Mouse (Mus musculus): ENCODE measurements around the gene Slc29a1. TPM values are rescaled to one million over a fixed set of nuclear protein-coding genes. Genes with fewer than 3 reads are reported as not detected.
A peak's percentile ranks its signal among the peaks of the same experiment; 100 is the strongest.
"Not testable (repeated sequence)": the region's sequence is repeated elsewhere in the genome, so short reads cannot be mapped to it uniquely, and the experiment has no call there.

Gene Slc29a1
- polyA plus RNA-seq, 1 experiment from 2014 or later = 39.4 TPM

DNA sequence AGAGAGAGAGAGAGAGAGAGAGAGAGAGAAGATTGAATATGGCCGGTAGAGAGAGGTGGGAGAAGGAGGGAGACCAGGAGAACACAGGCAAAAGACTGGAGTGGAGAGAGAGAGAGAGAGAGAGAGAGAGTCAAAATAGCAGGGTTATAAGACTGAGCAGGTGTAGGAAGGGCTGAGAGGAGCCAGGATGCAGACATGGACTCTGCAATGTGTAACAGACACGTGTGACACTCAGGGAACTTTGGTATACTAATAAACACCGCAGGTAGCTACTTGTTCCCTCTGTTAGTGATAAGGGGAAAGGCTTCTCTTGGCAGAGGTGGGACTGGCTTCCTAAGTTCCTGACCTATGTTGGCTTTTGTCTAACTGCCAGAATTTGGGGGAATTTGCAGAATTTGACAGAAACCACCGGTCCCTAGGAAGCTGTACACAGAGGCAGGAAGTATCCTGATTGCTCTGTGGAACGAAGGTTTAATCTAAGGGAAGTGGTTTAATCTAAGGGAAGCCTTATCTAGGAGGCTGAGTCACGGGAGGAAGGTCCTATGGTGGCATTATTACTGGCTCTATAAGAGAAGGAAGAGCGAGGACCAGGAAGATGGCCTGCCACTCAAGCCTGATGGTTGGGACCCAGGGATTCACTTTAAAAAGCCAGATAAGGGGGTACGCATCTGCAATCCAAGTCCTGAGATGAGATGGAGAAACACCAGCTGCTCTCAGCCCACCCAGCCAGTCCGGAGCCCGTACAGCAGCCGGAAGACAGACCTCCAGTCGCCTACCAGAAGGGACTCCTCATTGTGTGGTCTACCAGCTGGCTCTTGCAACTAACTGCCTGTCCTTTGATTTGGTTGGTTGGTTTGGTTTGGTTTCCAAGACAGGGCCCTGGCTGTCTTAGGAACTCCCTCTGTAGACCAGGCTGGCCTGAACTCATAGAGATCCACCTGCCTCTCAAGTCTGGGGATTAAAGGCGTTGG lies 29.8 kb upstream of the Slc29a1 start:
- in situ Hi-C loops (cut with MboI; ENCODE audit: low pct_unique_long_range_greater_than_20kb) = loop anchor here (5.0 to 25.0 kb wide), 2 partner anchors 42 to 142 kb away; partner anchors contain the start of gene Spats1
- no peak for DNase-seq (ENCODE audit: low read depth, low spot score)

DNA sequence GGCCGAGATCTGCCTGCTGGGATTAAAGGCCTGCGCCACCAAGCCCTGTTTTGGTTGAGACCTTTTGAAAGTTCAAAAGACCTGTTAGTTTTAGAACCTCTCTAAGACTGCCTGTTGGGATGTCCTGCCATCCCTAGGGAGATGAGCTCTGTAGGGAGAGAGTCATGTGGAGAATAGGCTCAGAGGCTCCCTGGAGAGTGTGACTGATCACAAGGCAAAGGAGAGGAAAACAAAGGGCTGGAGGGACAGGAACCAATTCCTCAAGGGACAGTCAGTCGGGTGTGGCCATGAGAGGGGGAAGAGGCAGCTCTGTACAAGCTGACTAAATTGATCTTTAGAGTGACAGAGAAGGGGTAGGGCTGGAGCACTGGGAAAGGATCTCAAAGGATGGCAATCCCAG lies 28.8 kb upstream of the Slc29a1 start:
- ChIA-PET CTCF (interaction anchor here (1.3 to 7.6 kb wide), 6 partner anchors 14 to 44 kb away, joined by 3 to 76 read pairs (median 4); no protein-coding TSS in a partner anchor), POLR2A (no interaction called here)
- H3K27me3 ChIP-seq = no peaks in the 10 kb centered on the region
- in situ Hi-C loops (cut with MboI; ENCODE audit: low pct_unique_long_range_greater_than_20kb) = loop anchor here (5.0 to 25.0 kb wide), 2 partner anchors 41 to 141 kb away; partner anchors contain the start of gene Spats1
- ATAC-seq (no peak), DNase-seq (ENCODE audit: low read depth, low spot score) (no peak)
- TF ChIP-seq CTCF (IDR thresholded peaks at IDR 0.05) = no peak

More for the DNA sequence above, 29.8 kb upstream of the Slc29a1 start:
- peaks cover 3% of the 10 kb centered on the region for H3K27me3 ChIP-seq
- no peak for TF ChIP-seq CTCF (IDR thresholded peaks at IDR 0.05)
- ATAC-seq = no peak
- ChIA-PET CTCF (interaction anchor here (1.3 to 7.6 kb wide), 4 partner anchors 8 to 45 kb away, joined by 4 to 76 read pairs (median 7); no protein-coding TSS in a partner anchor), POLR2A (no interaction called here)

DNA sequence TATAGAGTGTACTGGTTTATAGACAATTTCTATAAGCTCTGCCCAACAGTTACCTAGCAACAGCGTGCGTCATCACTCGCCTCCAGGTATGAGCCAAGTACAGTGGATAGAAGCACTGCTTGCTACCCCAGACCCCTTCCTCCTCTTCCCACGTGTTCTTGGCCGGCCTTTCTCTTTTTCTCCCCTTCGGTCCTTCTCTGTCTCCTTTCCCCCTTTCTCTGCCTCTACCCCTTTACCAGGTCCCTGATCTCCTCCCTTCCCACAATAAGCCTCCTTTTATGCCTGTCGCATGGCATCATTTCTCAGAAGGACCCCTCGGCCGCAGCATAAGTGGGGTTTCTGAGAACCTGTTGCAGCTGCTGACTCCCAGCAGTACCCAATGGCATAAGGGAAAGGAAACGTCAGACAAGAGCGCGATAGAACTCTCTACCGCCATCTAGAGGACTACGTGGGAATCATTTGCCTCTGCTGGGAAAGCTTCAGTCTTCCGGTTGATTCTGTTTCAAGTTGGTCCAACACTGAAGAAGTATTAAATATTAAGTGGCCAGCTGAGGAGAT lies 27.2 kb upstream of the Slc29a1 start:
- ATAC-seq (no peak), DNase-seq (ENCODE audit: low read depth, low spot score) (no peak)
- in situ Hi-C loops (cut with MboI; ENCODE audit: low pct_unique_long_range_greater_than_20kb) = loop anchor here (5.0 to 25.0 kb wide), 2 partner anchors 39 to 139 kb away; partner anchors contain the start of gene Spats1
- H3K27me3 ChIP-seq = peaks cover 5% of the 10 kb centered on the region
- ChIA-PET CTCF (interaction anchor here (1.0 to 7.6 kb wide), 16 partner anchors 9 to 58 kb away, joined by 3 to 76 read pairs (median 4); partner anchors contain the start of gene Mymx), POLR2A (interaction anchor here (0.7 kb wide), 1 partner anchor 37 kb away, joined by 3 read pairs; no protein-coding TSS in a partner anchor)
- TF ChIP-seq CTCF (IDR thresholded peaks at IDR 0.05) = peak; percentile 92

DNA sequence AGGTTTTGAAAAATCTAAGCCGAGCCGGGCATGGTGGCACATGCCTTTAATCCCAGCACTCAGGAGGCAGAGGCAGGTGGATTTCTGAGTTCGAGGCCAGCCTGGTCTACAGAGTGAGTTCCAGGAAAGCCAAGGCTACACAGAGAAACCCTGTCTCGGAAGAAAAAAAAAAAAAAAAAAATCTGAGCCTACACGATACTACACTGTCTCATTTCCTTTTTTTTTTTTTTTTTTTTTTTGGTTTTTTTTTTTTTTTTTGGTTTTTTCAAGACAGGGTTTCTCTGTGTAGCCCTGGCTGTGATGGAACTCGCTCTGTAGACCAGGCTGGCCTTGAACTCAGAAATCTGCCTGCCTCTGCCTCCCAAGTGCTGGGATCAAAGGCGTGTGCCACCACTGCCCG lies 24.0 kb upstream of the Slc29a1 start:
- CTCF ChIA-PET; in situ Hi-C loops (cut with MboI; ENCODE audit: low pct_unique_long_range_greater_than_20kb): not testable (repeated sequence)

DNA sequence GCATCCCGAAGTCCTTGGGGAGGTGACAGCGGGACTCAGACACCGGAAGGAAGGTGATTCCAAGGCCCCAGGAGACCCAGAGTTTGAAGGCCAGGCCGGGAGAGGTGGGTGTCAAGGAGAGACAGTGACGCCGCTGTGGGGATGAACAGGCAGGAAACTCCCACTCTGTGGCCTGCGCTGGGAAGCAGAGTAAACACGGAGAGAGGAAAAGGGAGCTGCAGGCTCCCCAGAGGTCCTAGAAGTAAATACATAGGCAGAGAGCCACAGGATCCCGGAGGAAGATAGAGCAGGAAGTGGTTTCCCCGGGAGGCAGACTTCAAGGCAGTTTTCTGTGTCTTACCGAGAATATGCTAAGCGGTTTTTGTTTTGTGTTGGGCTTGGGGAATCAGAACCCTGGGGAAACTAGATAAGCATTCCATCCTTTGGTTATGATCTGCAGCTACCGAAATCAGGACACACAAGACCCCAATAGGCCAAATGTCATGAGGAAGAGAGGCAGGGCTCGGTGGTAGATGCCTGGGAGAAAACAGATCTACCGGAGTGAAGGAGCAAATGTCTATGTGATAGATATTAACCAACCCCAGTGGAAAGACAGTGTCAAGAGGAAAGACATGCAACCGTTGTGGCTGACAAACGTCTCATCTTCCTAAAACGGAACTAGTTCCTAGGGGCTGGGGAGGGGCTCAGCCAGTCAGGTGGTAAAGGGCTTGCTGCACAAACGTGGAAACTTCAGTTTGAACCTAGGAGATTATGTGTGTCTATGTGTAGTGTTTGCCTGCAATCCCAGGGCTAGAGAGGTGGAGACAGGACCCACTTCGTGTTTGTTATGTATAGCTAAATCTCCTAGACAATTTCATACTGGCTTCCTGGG lies 20.2 kb upstream of the Slc29a1 start:
- H3K27me3 ChIP-seq = peaks cover 5% of the 10 kb centered on the region
- DNase-seq (ENCODE audit: low read depth, low spot score) = no peak
- CTCF ChIA-PET = no interaction called here
- POLR2A ChIA-PET = interaction anchor here (0.6 kb wide), 1 partner anchor 256 kb away, joined by 3 read pairs; no protein-coding TSS in a partner anchor
- ATAC-seq = no peak
- TF ChIP-seq CTCF (IDR thresholded peaks at IDR 0.05) = no peak
- in situ Hi-C loops (cut with MboI; ENCODE audit: low pct_unique_long_range_greater_than_20kb) = no loop called here

More for the DNA sequence above, 24.0 kb upstream of the Slc29a1 start:
- DNase-seq (ENCODE audit: low read depth, low spot score); POLR2A ChIA-PET; H3K27me3 ChIP-seq; ATAC-seq: not testable (repeated sequence)

DNA sequence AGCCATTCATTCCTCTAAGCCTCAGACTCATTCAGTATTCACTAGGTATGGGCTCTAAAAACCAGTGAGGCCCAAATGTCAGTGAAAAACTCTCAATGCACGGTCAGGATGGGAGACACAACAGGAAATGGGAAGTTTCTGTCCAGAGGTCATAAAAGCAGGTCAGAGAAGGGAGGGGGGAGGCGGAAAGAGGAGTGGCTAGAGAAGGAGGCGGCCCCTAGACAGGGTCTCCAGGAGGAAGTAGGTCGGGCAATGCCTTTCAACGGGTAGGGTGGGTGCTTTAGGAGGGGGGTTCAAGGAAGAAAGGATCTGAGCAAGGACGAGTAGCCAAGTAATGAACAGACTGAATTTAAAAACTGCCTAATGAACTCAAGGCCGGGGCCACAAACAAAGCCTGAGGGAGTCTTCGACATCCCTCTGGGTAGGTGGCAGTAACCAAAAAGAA lies 19.6 kb upstream of the Slc29a1 start:
- ChIA-PET CTCF (interaction anchor here (3.1 kb wide), 1 partner anchor 8 kb away, joined by 11 read pairs; no protein-coding TSS in a partner anchor), POLR2A (no interaction called here)
- peaks cover 5% of the 10 kb centered on the region for H3K27me3 ChIP-seq
- DNase-seq (ENCODE audit: low read depth, low spot score) (no peak), ATAC-seq (no peak)
- in situ Hi-C loops (cut with MboI; ENCODE audit: low pct_unique_long_range_greater_than_20kb) = no loop called here
- TF ChIP-seq CTCF (IDR thresholded peaks at IDR 0.05) = no peak

DNA sequence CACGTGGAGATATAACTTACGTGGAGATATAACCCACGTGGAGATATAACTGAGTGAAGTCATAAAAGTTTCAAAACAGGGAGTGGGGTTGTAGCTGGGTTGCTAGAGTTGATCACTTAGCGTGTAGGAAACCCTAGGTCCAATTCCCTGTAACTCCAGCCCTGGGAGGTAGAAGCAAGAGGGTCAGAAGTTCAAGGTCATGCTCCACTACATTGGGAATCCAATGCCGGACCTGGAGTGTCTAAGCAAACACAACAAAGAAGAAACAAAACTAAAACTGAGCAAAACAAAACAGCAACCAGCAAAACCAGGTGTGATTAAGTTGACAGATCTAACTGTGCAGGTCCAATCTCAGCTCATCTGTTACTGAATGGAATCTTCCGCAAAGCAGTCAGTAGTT lies 18.2 kb upstream of the Slc29a1 start:
- CTCF ChIA-PET = interaction anchor here (0.8 to 3.1 kb wide), 3 partner anchors 9 to 33 kb away, joined by 3 to 11 read pairs (median 4); no protein-coding TSS in a partner anchor
- in situ Hi-C loops (cut with MboI; ENCODE audit: low pct_unique_long_range_greater_than_20kb) = no loop called here
- POLR2A ChIA-PET = no interaction called here
- TF ChIP-seq CTCF (IDR thresholded peaks at IDR 0.05) = no peak
- H3K27me3 ChIP-seq = peaks cover 2% of the 10 kb centered on the region
- DNase-seq (ENCODE audit: low read depth, low spot score) (no peak), ATAC-seq (no peak)

DNA sequence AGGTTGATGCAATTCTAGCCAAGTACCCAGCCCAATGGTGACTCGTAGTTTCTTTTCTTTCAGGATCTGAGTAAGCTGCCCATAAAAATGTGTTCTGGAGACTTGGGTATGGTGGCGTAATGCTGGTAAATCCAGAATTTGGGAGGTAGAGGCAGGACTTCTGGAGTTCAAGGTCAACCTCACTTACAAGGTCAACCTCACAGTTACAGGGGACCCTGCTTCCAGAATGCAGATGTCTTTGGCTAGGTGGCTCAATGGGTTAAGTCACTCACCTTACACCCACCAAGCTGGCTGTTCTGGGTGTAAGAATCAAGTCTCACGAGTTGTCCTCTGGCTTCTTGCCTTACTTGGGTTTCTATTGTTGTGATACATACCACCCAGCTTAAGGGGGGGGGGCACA lies 17.3 kb upstream of the Slc29a1 start:
- no peaks in the 10 kb centered on the region for H3K27me3 ChIP-seq
- ChIA-PET POLR2A (no interaction called here), CTCF (interaction anchor here (1.0 to 3.1 kb wide), 2 partner anchors 10 to 30 kb away, joined by 3 to 11 read pairs; no protein-coding TSS in a partner anchor)
- ATAC-seq (no peak), DNase-seq (ENCODE audit: low read depth, low spot score) (no peak)
- no peak for TF ChIP-seq CTCF (IDR thresholded peaks at IDR 0.05)
- in situ Hi-C loops (cut with MboI; ENCODE audit: low pct_unique_long_range_greater_than_20kb) = no loop called here

DNA sequence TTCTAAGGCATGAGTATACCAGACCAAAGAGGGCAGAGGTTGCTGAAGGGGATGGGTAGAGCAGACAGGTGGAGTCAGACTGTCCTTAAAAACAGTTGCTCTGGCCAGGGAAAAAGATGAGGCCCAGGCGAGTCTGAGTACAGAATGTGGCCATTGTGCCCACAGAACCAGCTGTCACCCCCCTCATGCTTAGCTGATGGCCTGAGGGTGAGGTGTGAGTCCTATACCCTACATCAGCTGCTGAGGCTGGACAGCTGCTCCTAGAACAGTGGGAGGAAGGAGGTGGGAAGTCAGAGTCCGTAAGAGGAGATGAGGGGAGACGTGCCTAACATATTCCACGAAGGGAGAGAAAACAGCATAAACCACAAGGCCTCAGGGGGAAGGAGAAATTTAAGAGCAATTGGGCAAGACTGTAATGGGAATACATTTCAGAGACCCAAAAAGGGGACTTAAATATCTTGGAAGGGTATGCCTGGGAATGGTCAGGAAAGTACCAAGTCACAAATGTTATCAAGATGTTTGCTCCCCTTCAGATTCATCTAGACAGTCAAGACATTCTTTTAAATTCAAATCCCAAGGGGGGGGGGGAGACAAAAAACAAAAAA lies 16.7 kb upstream of the Slc29a1 start:
- H3K27me3 ChIP-seq = no peaks in the 10 kb centered on the region
- ChIA-PET POLR2A (no interaction called here), CTCF (interaction anchor here (1.0 to 3.1 kb wide), 2 partner anchors 10 to 29 kb away, joined by 3 to 11 read pairs; no protein-coding TSS in a partner anchor)
- in situ Hi-C loops (cut with MboI; ENCODE audit: low pct_unique_long_range_greater_than_20kb) = no loop called here
- TF ChIP-seq CTCF (IDR thresholded peaks at IDR 0.05) = no peak
- peak; percentile 21 for ATAC-seq
- no peak for DNase-seq (ENCODE audit: low read depth, low spot score)

Data from Patski (cell line).